Mouse (Mus musculus) olfactory bulb, adult 2 months (tissue): Measurements from ENCODE around the gene Epb42.

Experiments used
- CTCF ChIP-seq: fragments of 200-500 bp; IDR thresholded peaks from 2 replicates; pipeline ENCODE4 v1.5.1; 2012; ENCODE audit warnings: low read depth, mild to moderate bottlenecking, low read length, moderate library complexity; ENCODE audit not compliant: insufficient read depth
- POLR2A ChIP-seq: fragments of 200-500 bp; IDR thresholded peaks from 2 replicates; pipeline ENCODE4 v1.6.1; 2012; ENCODE audit warnings: mild to moderate bottlenecking, low read depth, low read length, moderate library complexity; ENCODE audit not compliant: insufficient read depth

GRCm38 (mm10) chr2:121006986-121007385 lies 29.9 kb downstream of the Epb42 start:
- TF ChIP-seq POLR2A = no peak
- no peak for TF ChIP-seq CTCF
